Mouse (Mus musculus) liver, adult 2 months (tissue): ENCODE data around the gene Tcte3. TPM values are rescaled to one million over a fixed set of nuclear protein-coding genes. Genes with fewer than 3 reads are reported as not detected.

ENCODE experiments used
- DNase-seq: peaks from one replicate; pipeline ENCODE4 v3.0.0-alpha.2; 2011; ENCODE audit warnings: low read depth, low spot score; ENCODE audit errors: extremely low read depth
- H3K27ac ChIP-seq: fragments of 200-500 bp; replicated peaks from 2 replicates; pipeline ENCODE4 v1.5.1; 2012; ENCODE audit warnings: low read depth, mild to moderate bottlenecking, control low read depth, inconsistent platforms, low read length; ENCODE audit not compliant: insufficient read depth
- H3K27me3 ChIP-seq: fragments of 200-500 bp; 2 replicates; pipeline ENCODE4 v1.6.1; 2012; ENCODE audit warnings: mild to moderate bottlenecking, moderate library complexity, low read length, inconsistent platforms; ENCODE audit not compliant: control insufficient read depth, insufficient read depth
- H3K36me3 ChIP-seq: fragments of 200-500 bp; 2 replicates; pipeline ENCODE4 v1.6.1; 2012; ENCODE audit warnings: low read length, inconsistent platforms; ENCODE audit not compliant: control insufficient read depth, insufficient read depth
- H3K4me1 ChIP-seq: fragments of 200-500 bp; 2 replicates; pipeline ENCODE4 v1.6.1; 2011; ENCODE audit warnings: low read length; ENCODE audit not compliant: control insufficient read depth, insufficient read depth
- H3K4me3 ChIP-seq: fragments of 200-500 bp; 2 replicates; pipeline ENCODE4 v1.5.1; 2011; ENCODE audit warnings: low read depth, mild to moderate bottlenecking, control low read depth, low read length, moderate library complexity; ENCODE audit not compliant: insufficient read depth
- H3K79me2 ChIP-seq: fragments of 200-500 bp; 2 replicates; pipeline ENCODE4 v1.6.1; 2012; ENCODE audit warnings: inconsistent platforms, mild to moderate bottlenecking, low read length, moderate library complexity; ENCODE audit not compliant: control insufficient read depth, insufficient read depth
- H3K9ac ChIP-seq: fragments of 200-500 bp; 2 replicates; pipeline ENCODE4 v1.6.1; 2012; ENCODE audit warnings: low read depth, mild to moderate bottlenecking, control low read depth, inconsistent platforms, low read length
- CTCF ChIP-seq: fragments of 200-500 bp; IDR thresholded peaks from 2 replicates; pipeline ENCODE4 v1.5.1; 2011; ENCODE audit warnings: low read depth, low read length, control low read depth
- POLR2A ChIP-seq: fragments of 200-500 bp; IDR thresholded peaks from 2 replicates; pipeline ENCODE4 v1.6.1; 2011; ENCODE audit warnings: low read length, control low read depth; ENCODE audit not compliant: insufficient read depth; ENCODE audit errors: extremely low read depth
- WGBS: fragments of 180-500 bp; shearing (Covaris S2); methylation state at CpG from one replicate; pipeline ENCODE4 v1.1.7; 2018; 5-methylcytosine and 5-hydroxymethylcytosine counted together
- polyA plus RNA-seq: library from polyadenylated mRNA; depleted of rRNA; stranded (reverse); fragments of >200 nt; gene quantifications from 2 replicates; pipeline ENCODE4 v1.2.3, GENCODE M21; 2012
- total RNA-seq: library from RNA; depleted of rRNA; stranded (reverse); fragments of >200 nt; gene quantifications from 2 replicates; pipeline ENCODE4 v1.2.3, GENCODE M21; 2014

Gene Tcte3
- total and polyA plus RNA-seq, 2 experiments = not detected

- no peaks in the 10 kb centered on the region for H3K36me3 ChIP-seq
- TF ChIP-seq CTCF (no peak), POLR2A (no peak)
- H3K4me3 ChIP-seq = no peak overlapping the region
- DNase-seq = no peak
- H3K27ac ChIP-seq = no peak overlapping the region
- H3K79me2 ChIP-seq = no peaks in the 10 kb centered on the region
- H3K4me1 ChIP-seq = peaks cover 3% of the 10 kb centered on the region
- WGBS = 70% methylated on average over 8 of the region's 8 CpGs
- H3K27me3 ChIP-seq = no peaks in the 10 kb centered on the region
- H3K9ac ChIP-seq = no peak overlapping the region
These were observed 33.7 kb upstream of the Tcte3 start for GRCm38 (mm10) chr17:15075033-15075432.

GRCm38 (mm10) chr17:15072211-15072610, 30.9 kb upstream of the Tcte3 start:
- no peaks in the 10 kb centered on the region for H3K79me2 ChIP-seq
- no peak for DNase-seq
- peaks cover 12% of the 10 kb centered on the region for H3K4me1 ChIP-seq
- TF ChIP-seq CTCF = no peak
- TF ChIP-seq POLR2A = no peak
- H3K27ac ChIP-seq = no peak overlapping the region
- WGBS = 98% methylated on average over 2 of the region's 2 CpGs
- H3K36me3 ChIP-seq = no peaks in the 10 kb centered on the region
- H3K9ac ChIP-seq = no peak overlapping the region
- no peaks in the 10 kb centered on the region for H3K27me3 ChIP-seq
- H3K4me3 ChIP-seq = no peak overlapping the region

GRCm38 (mm10) chr17:15069124-15069523, 27.8 kb upstream of the Tcte3 start:
- WGBS = 25% methylated on average over 2 of the region's 2 CpGs
- H3K27ac ChIP-seq = no peak overlapping the region
- H3K4me3 ChIP-seq = no peak overlapping the region
- DNase-seq = peak; percentile 72
- H3K36me3 ChIP-seq = no peaks in the 10 kb centered on the region
- TF ChIP-seq CTCF (no peak), POLR2A (no peak)
- H3K79me2 ChIP-seq = no peaks in the 10 kb centered on the region
- H3K9ac ChIP-seq = no peak overlapping the region
- no peaks in the 10 kb centered on the region for H3K27me3 ChIP-seq
- peaks cover 12% of the 10 kb centered on the region for H3K4me1 ChIP-seq

GRCm38 (mm10) chr17:15068040-15068792, 26.9 kb upstream of the Tcte3 start:
- no peak overlapping the region for H3K4me3 ChIP-seq
- 25% methylated on average over 8 of the region's 8 CpGs for WGBS

GRCm38 (mm10) chr17:15066911-15067310, 25.6 kb upstream of the Tcte3 start:
- peak; percentile 36 for DNase-seq
- no peak overlapping the region for H3K4me3 ChIP-seq

More at GRCm38 (mm10) chr17:15068040-15068792, 26.9 kb upstream of the Tcte3 start:
- DNase-seq = peak; percentile 85
- no peak overlapping the region for H3K9ac ChIP-seq
- no peaks in the 10 kb centered on the region for H3K79me2 ChIP-seq
- H3K27me3 ChIP-seq = no peaks in the 10 kb centered on the region
- TF ChIP-seq CTCF (no peak), POLR2A (no peak)
- no peak overlapping the region for H3K27ac ChIP-seq
- H3K4me1 ChIP-seq = peaks cover 12% of the 10 kb centered on the region
- no peaks in the 10 kb centered on the region; the same call in 1 of the 2 replicates for H3K36me3 ChIP-seq

GRCm38 (mm10) chr17:15066066-15066465, 24.8 kb upstream of the Tcte3 start:
- H3K4me1 ChIP-seq = peaks cover 12% of the 10 kb centered on the region
- 72% methylated on average over 6 of the region's 6 CpGs for WGBS
- no peaks in the 10 kb centered on the region for H3K27me3 ChIP-seq
- H3K27ac ChIP-seq = no peak overlapping the region
- peaks cover 13% of the 10 kb centered on the region for H3K36me3 ChIP-seq
- H3K9ac ChIP-seq = no peak overlapping the region
- H3K79me2 ChIP-seq = no peaks in the 10 kb centered on the region
- DNase-seq = no peak
- no peak overlapping the region for H3K4me3 ChIP-seq
- TF ChIP-seq POLR2A = no peak
- TF ChIP-seq CTCF = no peak

More at GRCm38 (mm10) chr17:15066911-15067310, 25.6 kb upstream of the Tcte3 start:
- Histone ChIP-seq H3K27ac (no peak overlapping the region), H3K36me3 (peaks cover 9% of the 10 kb centered on the region), H3K4me1 (peaks cover 12% of the 10 kb centered on the region), H3K9ac (no peak overlapping the region), H3K79me2 (no peaks in the 10 kb centered on the region), H3K27me3 (no peaks in the 10 kb centered on the region)
- WGBS = 82% methylated on average over 1 of the region's 1 CpGs
- no peak for TF ChIP-seq POLR2A
- no peak for TF ChIP-seq CTCF
